Mouse (Mus musculus) heart, postnatal 10 days (tissue): Measurements from ENCODE around the gene Esyt1. TPM values are rescaled to one million over a fixed set of nuclear protein-coding genes. Genes with fewer than 3 reads are reported as not detected.

ENCODE experiments used
- DNase-seq, 2 experiments: peaks; one replicate each; pipeline ENCODE4 v3.0.0; 2021
- intact Hi-C: fragments of 180-260 bp; cut with DNase I; formaldehyde crosslinking; loops from one replicate; pipeline ENCODE4 v1.15.1; 2025
- total RNA-seq, 2 experiments: library from RNA; stranded (reverse); gene quantifications; 2 replicates each; pipeline ENCODE4 v1.2.3; 2021

Gene Esyt1
- total RNA-seq, 2 experiments from 2014 or later: 28.5 to 29.9 TPM

DNA sequence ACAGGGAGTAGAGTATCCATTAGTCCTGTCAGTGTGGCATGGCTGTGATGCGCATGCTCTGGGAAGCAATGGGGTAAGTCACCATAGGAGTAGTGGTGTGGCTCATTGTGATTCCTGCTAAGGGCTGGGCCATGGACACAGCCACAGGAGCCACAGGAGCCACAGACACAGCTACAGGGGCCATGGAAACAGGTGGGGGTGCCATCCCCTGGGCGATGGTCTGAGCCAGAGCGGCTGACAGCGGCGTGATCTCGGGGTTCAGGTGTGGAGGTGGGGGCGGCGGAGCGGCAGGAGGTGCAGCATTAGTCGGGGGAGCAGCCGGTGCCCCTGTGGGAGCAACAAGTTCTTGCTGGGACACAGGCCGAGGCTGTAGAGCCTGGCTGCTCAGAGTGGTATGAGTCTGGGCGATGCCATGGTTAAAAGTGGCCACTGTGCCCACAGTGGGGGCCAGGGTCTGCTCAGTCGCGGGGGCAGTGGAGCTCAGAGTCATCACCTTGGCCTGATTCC, 18.5 kb upstream of the Esyt1 start:
- intact Hi-C loops: loop anchor here (5.0 kb wide), 1 partner anchor 177 kb away; the partner anchor contains the start of gene Coq10a
- no peak for DNase-seq

DNA sequence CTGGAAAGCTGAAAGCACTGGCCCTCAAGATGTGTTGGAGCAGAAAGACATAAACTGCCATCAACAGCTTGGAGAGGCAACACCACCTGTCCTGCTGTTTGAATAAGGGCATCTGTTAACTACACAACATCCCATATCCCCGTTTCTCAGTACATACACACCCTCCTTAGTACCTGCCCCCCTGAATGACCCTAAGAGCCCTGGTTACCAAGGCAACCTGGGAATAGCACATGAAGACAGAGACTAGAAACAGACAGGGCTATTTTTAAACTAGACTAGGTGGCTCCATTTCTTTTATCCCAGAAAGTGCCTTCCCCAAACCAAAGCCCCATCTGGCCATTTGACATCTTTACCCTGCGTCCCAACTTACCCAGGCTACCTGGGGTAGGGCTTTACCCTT, 17.4 kb upstream of the Esyt1 start:
- intact Hi-C loops: loop anchor here (5.0 kb wide), 1 partner anchor 176 kb away; the partner anchor contains the start of gene Coq10a
- DNase-seq: no peak

DNA sequence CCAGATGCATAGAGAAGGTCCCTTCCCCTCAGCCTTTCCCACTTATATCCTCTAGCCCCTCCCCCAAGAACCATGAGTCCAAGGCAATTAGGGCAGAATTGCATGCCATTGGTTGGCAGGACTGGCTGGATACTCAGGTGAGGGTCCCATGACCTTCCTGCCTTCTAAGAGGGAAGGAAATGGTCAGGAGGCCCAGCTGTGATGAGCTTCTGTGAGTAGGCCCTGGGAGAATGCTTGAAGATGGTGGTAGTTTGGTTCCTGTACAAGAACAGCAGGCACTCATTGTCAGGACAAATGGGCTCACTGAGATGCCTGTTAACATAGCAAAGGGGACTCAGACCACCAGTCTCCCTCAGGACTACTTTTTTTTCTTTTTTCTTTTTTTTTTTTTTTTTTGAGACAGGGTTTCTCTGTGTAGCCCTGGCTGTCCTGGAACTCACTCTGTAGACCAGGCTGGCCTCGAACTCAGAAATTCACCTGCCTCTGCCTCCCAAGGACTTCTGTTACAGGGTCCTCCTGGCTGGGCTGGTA, 12.7 kb upstream of the Esyt1 start:
- no peak for DNase-seq
- intact Hi-C loops: no loop called here

DNA sequence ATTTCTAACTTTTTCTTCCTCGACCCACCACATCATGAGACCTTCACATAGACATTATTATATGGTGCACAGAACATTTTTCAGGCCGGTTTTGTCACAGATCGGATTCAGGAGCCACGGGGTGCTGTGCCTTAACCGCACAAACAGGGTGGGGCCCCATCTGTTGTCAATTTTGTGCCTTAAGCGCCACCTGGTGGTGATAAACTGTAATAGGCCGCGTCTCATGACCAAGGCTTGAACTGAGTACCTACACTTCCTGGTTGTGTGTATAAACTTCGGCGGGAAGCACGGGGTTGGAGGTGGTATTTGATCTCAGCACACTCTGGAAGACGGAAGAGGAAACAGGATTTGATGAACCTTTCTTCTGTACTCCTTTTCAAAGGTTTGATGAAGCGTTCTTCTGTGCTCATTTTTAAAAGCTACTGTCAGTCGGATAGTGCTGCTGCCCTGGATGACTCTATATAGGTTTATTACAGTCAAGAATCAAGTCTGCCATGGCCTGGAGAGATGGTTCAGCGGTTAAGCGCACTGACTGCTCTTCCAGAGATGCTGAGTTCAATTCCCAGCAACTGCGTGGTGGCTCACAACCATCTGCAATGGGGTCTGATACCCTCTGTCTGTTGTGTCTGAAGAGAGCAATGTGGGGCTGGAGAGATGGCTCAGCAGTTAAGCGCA, 10.7 kb upstream of the Esyt1 start:
- intact Hi-C loops: loop anchor here (2.0 kb wide), 2 partner anchors 18 to 126 kb away; partner anchors contain the start of genes Nabp2 and Rnf41
- DNase-seq: peak; percentile 93 to 95

DNA sequence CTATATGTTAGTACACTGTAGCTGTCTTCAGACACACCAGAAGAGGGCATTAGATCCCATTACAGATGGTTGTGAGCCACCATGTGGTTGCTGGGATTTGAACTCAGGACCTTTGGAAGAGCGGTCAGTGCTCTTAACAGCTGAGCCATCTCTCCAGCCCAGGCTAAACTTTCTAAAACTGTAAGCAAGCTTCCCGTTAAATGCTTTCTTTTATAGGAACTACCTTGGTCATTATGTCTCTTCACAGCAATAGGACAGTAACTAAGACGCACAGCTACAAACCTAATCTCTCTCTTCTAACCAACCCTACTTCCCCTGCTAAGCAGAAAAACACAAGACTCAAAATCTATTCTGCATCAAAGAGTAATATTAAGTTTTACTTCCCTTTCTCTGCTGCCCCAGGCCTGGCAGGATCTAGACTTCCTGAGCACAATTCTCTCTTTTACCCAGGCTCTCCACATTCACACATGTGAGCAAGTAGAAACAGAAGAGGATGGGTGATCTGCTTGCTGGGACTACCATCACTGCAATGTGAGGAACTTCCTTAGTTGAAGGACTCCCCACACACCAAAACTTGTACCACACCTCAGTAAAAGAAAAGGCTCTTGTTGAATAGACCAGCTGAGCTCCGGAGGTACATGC, 10.1 kb upstream of the Esyt1 start:
- intact Hi-C loops: loop anchor here (2.0 kb wide), 3 partner anchors 17 to 125 kb away; partner anchors contain the start of genes Nabp2, Rnf41 and Smarcc2
- no peak for DNase-seq

DNA sequence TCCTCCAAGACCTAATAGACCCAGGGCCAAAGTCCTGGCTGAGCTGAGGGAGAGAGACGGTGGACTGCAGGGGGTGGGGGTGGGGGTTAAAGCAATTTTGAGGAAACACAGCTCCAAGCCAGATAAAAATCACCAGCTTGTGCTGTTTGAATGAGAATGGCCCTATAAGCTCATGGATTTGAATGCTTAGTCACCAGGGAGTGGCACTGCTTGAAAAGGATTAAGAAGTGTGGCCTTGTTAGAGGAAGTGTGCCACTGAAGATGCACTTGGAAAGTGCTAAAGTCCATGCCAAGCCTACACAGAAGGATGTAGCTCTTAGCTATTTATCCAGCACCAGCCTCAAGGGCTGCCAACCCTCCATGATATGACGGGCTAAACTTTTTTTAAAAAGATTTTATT, 9.5 kb upstream of the Esyt1 start:
- intact Hi-C loops: loop anchor here (2.0 kb wide), 1 partner anchor 76 kb away; the partner anchor contains the start of gene Smarcc2
- DNase-seq: no peak

DNA sequence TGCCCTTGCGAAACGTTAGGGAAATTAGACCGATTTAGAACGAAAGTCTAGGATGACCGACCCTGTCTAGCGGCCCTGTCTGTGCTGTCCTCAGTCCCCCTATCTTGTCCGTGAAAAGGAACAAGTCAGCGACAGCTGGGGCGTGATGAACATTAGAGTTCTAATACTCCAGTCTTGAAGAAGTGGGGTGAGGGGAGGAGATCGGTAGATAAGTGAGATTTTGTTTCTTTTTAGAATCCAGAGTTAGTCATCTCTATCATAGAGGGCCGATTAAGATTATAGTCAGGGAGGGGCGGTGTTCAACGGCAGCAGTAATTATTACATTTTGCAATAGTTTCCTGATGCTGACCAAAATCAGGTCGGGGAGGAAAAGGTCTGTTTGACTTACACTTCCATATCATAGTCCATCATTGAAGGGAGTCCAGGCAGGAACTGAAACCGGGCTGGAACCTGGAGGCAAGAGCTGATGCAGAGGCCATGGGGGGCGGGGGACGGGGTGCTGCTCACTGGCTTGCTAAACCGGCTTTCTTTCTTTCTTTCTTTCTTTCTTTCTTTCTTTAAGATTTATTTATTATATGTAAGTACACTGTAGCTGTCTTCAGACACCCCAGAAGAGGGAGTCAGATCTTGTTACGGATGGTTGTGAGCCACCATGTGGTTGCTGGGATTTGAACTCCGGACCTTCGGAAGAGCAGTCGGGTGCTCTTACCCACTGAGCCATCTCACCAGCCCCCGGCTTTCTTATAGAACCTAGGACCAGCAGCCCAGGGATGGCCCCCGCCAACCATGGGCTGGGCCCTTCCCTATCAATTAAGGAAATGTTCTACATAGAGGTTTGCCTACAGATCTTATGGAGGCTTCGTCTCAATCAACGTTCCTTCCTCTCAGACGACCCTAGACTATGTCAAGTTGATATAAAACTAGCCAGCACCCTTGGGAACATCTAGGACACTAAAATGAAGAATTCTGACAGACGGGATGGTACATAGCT, 990 bp upstream of the Esyt1 start:
- no peak for DNase-seq
- intact Hi-C loops: loop anchor here (2.0 kb wide), 1 partner anchor 66 kb away; no protein-coding TSS in a partner anchor

DNA sequence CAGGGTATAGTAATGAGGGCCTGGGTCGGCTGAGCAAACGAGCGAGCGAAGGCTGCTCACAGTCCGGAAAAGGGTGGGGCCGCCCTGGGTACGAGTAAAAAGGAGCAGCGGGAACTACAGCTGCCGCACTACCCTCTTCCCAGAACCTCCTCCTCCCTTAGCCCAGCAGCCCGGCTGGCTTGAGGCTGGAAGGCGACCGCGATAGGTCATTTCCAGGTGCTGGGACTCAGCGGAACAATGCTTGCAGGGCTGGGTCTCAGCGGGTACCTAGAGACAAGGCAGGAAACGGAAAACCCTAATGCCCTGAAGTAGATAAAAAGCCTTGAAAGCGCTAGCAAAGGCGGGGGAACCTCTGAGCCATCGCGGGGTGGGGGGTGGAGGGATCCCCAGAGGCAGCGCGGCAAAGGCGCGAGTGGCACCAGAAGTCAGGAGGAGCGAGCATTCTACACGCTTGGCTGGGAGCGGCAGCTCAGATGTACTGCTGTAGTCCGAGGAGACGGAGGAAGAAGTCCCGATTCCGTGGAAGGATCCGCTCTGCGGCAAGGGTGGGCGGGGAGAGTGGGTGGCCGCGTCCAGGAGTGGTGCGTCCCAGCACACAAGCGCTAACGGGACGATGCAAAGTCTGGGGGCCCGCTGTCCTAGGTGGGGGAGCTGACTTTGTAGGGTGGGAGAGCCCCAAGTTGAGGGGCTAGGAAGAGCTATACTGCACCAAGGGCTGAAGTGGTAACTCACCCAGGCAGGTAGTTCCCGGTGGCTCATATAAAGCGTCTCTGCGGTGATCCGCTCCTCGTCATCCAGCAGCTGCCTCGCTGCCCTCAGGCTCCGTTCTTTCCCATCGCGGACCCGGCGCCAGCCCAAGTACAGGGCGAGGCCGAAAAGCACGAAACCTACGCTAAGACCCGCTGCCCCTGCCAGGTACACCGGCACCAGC, 674 bp downstream of the Esyt1 start:
- intact Hi-C loops: loop anchor here (2.0 kb wide), 1 partner anchor 26 kb away; the partner anchor contains the start of gene Myl6b
- peak; percentile 66 to 76 for DNase-seq

DNA sequence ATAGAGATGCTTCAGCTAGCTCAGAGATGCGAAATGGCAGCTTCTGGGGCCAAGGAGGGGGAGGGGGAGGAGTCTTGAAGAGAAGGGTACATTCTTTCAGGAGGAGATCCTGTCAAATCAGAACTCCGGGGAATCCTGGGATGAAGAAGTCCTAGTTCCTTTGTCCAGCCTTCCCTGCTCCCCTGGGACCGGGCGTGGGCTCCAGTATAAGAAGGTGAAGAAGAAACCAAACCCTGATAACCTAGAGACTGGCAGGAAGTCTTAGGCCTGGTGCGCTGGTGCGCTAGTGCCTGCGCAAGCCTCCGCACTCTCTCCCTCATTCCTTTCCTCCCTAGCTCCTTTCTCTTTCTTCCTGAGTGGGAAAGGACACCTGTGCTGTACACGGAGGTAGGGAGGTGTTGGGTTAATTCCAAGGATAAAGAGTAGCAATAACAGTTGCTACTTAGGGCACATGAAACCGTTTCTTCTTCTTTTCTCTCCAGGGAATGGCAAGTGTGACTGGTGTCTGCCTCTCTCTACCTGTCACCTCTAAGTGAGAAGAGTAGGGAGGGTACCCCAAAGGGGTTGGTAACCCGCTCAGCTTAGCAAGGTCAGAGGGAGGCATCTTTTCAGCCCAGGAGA, 1.4 kb downstream of the Esyt1 start:
- no peak for DNase-seq
- intact Hi-C loops: loop anchor here (2.0 kb wide), 1 partner anchor 25 kb away; the partner anchor contains the start of gene Myl6b

DNA sequence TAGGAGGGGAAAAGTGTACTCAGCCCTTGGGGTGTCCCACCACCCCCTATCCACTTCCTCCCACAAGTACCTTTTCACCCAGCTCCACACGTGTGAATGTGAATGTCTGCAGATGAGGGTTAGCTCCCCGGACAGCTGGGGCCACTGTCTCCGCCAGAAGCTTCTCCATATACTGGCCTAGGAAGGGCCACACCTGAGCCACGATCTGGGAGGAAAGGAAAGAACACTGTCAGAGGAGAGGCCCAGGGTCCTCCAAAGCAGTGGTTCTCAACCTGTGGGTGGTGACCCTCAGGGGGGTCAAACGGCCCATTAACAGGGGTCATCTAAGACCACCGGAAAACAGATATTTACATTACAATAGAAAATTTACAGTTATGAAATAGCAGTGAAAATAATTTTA, 3.3 kb downstream of the Esyt1 start:
- intact Hi-C loops: no loop called here
- DNase-seq: no peak

DNA sequence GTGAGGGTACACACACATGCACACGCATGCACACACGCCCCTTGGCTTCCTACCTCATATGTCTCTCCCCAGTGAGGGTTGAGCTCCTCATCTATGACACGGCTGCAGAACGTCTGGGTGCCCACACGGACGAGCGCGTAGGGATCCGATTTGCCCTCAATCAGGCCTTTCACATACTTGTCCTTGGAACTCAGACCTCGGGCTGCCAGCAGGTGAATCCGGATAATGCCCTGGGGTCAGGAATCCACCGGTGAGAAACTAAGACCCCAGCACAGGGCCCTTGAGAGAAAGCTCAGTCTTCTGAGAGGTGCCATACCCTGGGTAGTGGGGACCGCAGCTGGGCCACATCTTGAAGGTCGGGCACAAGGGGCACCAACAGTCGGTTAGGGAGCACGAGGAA, 5.1 kb downstream of the Esyt1 start:
- intact Hi-C loops: no loop called here
- DNase-seq: no peak

DNA sequence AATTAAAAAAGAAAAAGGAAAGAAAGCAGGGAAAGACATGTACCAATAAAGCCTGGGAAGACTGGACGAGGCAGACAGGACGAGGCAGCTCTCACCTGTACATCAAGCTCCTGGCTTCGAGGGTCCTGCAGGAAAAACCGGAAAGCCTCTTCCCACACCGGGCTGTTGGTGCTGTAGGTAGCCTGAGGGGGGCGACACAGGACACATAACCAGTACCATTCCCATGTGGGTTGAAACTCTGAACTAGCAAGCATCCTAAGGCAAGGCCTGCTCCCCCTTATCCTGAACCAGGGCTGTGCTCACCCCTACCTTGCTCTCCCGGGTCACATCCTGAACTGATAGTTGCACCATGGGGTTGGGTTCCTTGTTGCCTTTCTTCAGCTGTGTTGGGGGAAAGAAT, 6.8 kb downstream of the Esyt1 start:
- intact Hi-C loops: loop anchor here (2.0 kb wide), 1 partner anchor 18 kb away; no protein-coding TSS in a partner anchor
- DNase-seq: peak in 1 of 2 experiments; percentile 67

DNA sequence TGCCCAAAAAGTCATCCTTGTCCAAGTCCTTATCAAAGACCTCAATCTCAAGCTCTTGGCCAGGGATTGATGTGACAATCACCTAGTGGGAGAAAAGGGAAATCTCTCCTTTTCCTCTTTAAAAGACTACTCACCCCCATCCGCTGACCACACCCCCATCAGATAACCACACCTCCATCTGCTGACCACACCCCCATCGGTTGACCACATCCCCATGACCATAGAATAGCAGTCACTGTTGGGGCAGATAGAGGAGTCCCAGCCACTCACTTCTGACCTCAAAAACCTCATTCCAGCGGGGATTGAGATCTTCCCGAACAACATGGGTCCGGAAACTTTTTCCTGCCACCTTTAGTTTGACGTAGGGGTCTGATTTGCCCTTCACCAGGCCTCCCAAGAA, 9.0 kb downstream of the Esyt1 start:
- intact Hi-C loops: no loop called here
- no peak for DNase-seq

DNA sequence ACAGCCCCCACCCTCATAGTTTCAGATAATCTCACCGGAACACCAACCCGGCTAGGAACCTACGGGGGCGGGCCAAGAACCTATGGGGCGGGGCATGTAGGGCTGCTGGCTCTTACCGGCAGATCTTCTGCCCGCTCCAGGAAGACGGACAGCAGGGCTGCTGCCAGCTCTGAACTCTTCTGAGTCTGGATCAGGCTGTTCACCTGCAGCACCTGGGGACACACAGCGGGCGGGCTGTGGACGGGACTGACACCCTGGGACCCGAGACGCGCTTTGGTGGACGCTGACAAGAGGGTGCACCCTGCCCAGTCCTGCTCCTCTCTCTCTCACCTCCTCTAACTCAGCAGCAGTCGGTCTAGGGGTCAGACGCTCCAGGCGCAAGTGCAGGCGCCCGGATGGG, 9.6 kb downstream of the Esyt1 start:
- DNase-seq: no peak
- intact Hi-C loops: no loop called here

DNA sequence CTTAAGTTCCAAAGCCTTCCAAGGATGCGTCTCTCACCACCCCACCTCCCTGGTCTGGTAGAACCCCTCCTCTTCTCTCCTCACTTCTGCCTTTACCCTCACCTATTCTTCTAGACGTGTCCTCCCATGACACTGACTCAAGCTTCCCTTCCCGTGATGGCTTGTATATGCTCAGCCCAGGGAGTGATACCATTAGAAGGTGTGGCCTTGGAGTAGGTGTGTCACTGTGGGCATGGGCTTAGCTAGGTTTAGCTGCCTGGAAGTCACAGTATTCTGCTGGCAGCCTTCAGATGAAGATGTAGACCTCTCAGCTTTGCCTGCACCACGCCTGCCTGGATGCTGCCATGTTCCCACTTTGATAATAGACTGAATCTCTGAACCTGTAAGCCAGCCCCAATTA, 10.6 kb downstream of the Esyt1 start:
- DNase-seq: no peak
- intact Hi-C loops: no loop called here

DNA sequence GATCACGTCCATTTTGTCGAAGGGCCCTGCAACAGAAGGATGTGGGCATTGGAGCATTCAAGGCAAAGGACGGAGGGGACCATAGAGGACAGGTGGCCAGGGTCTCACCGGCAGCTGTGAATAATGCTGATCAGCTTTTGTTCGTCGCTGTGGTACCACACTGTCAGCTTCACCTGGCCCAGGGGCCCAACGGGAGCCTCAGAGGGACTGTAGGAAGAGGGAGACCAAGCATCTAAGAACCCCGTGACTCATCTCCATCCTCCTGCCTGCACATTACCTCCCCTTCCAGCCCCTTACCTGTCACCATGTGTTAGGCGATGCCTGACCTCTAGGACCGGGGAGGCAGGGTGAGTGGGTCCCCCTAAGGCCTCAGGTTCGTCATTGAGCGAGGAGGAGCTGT, 13.9 kb downstream of the Esyt1 start:
- intact Hi-C loops: no loop called here
- DNase-seq: no peak

DNA sequence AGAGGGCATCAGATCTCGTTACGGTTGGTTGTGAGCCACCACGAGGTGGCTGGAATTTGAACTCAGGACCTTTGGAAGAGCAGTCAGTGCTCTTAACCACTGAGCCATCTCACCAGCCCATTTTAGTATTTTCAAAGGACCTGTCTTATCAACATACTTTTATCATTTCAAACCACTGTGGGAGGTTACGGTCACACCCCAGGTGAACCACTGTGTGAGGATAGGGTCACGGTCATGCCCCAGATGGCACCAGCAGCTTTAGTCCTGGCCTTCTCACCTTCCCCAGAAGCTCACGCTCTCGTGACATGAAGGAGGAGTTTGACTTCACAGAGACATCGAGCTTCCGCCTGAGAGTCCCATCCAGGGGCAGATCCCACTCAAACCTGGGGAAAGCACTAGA, 14.5 kb downstream of the Esyt1 start:
- intact Hi-C loops: no loop called here

DNA sequence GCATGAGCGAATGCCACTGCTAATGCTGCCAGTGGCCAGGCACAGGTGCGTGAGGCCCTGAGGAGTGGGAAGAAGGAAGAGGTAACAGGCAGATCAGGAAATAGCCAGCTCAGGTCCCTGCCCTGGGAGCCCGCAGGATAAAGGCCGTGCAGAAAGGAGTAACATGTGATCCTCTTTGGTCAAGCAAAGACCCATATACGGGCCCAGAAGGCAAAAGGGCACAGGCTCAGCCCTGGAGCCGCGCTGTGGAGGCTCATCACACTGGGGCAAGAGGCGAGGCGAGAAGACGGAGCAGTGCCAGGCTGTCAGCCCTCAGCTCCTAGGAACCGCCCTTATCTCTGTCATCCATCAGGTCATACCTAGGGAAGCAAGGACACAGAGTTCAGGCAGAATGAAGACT, 15.4 kb downstream of the Esyt1 start:
- no peak for DNase-seq
- intact Hi-C loops: no loop called here

More for the DNA sequence above, 14.5 kb downstream of the Esyt1 start:
- no peak for DNase-seq

DNA sequence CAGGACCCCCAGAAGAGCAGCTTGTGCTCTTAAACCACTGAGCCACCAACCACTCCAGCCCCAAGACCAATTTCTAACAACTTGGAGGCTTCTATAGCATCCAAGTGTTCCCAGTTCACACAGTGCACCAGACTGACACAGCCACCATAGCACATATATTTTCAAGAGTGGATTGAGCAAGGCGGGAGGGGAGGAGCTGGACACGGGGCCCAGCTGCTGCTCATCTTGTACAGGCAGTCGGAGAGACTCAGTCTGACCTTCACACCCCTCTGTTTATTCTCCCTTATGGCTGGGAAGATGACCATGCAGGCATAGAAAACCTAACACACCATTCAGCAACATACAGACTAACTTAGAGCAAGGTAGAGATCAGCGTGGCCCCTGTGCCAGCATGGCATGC, 15.8 kb downstream of the Esyt1 start:
- DNase-seq: no peak
- intact Hi-C loops: no loop called here
